Mouse (Mus musculus) layer of hippocampus, adult 8-10 months (tissue): ENCODE measurements around the gene Trim32. TPM values are rescaled to one million over a fixed set of nuclear protein-coding genes. Genes with fewer than 3 reads are reported as not detected.

Source experiments
- DNase-seq, 2 experiments: peaks; one replicate each; pipeline ENCODE4 v3.0.0; 2022; ENCODE audit warnings: low spot score in 2 of 2
- total RNA-seq, 4 experiments: library from RNA; stranded (reverse); gene quantifications; 2 replicates each; pipeline ENCODE4 v1.2.4; 2022

The Trim32 gene
- 100 to 1,000 TPM; 201 to 225 (median 206) TPM for total RNA-seq

DNA sequence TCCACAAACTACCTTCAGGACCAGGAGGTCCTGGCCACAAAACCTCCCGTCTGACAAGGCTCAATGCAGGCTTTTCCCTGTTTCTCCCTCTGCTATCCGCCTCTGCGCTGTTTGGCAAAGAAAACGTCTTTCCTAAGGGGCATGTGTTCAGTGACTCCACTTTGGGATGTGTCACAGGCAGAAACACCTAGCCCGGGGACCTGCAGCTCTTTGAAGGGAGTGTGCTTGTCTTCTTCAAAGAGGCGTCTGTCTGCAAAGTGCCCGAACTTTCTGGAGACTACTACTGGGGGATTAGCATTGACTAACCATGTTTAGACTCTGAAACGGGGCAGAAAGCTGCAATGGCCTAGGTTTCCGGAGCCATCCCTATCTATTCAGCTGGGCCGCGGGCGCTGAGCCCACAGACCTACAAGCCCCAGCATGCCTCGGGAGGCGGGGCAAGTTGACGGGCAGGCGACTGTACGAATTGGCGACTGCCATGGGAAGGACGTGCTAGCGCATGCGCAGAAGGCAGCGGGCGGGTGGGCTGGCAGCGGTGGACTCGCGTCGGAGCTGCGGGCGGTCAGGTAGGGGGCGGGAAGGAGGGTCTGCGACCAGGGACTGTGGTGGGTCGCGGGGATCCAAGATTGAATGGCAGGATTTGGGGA lies at the start of gene Trim32:
TSS of gene Trim32 (plus strand) at position 483 of the 647 bp plus-strand sequence.
- DNase-seq: peak; percentile 95 to 99

DNA sequence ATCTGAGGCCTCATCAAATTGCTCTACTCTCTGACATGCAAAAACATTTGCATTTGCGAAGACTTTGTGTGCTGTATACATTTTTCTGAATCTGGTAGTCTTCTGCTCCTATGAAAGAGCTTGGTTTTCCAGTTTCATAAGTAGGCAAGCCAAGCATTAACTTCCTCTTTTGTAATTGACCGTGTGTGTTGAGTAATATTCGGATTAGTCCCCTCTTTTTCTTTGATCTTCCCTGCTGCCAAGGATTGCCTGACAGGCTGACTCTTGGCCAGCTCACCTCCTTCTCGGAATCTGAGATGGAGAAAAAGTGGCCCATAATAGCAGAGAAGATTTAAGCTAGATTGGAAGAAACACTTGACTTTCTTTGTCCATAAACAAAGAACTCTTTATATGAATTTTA lies 39.3 kb upstream of the Trim32 start:
- DNase-seq: no peak

DNA sequence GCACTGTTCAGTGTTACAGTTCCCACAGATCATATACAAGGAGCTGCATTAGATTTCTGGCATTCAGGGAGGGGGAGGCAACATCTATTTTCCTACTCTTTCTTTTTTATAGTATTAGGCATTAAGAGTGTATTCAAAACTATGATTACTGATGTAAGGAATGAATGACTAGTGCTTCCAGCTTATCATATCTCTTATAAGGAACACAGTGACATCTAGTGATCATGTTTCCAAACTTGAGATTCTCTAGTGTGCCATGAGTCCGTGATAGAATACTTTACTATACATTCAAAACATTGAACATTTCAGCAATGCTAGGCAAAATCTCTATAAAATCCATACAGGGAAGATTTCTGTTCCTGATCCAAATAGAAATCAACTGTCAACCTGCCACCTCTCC lies 24.5 kb upstream of the Trim32 start:
- no peak for DNase-seq

DNA sequence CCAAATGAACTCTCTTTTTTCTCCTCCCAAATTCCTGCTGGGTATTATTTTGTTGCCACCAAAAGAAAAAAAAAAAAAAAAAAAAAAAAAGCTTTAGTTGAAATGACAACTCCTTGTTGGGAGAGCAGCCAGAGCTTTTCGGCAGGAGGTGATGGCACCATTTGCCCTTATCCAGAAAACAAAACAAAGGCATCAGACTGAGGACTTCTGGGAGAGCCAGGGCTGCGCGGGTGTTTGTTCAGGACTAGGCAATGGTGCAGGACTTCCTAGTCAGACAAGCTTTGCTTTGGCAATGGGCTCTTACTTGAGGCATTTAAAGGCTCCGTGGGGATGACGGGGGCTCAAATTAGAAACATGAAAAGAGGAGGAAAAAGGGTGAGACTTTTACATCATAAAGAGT lies 17.8 kb upstream of the Trim32 start:
- DNase-seq: no peak

DNA sequence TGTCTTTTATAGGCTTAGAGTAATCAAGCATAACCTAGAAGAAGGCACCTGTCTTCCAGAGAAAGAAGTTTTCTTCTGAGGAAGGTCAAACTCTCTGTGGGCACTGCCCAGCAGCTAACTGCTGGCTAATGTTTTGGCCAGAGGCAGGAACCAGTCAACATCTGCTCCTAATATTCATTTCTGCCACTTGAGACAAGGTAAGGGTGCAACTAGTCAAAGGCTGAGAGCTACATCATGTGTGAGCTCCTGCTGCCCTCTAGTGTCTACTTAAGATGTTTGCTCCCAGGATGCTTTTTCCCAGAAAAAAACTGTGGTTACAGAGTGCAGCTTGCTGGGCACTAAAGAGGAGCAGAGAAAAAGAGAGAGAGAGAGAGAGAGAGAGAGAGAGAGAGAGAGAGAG lies 15.0 kb upstream of the Trim32 start:
- peak in 1 of 2 experiments; percentile 39 for DNase-seq

DNA sequence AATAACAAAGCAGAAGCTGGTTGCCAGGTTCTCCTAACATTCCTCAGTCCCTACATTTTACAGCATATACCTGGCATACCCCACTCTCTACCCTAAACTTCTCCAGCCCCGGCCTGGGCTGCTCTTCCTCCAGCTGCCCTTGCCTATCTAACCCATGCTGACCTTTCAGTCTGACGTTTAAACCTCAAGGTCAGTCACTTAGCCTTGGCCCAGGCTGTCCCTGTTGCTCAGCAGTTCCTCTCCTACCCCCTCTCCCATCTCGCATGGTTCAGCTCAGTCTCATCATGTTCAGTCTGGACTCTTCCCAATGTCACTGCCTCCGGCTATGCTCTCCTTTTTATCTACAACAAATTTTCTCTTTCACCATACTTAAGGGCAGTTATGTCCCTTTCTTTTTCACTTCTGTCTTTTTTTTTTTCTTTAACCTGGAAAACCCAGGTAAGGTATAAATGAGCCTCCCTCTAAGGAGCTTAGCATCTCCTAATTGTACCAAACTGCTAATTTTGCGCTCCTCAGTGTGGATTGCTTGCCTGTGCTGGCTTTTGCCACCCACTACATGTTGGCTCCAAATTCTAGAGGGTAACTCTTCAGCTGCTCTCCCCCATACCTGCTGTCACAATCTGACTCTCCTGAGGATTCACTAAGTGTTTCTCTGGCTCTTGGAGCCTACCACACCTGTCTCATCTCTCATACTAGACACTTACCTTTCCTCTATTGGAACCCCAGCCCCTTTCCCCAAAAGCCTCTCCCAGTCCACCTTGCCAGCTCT lies 10.0 kb upstream of the Trim32 start:
- no peak for DNase-seq

DNA sequence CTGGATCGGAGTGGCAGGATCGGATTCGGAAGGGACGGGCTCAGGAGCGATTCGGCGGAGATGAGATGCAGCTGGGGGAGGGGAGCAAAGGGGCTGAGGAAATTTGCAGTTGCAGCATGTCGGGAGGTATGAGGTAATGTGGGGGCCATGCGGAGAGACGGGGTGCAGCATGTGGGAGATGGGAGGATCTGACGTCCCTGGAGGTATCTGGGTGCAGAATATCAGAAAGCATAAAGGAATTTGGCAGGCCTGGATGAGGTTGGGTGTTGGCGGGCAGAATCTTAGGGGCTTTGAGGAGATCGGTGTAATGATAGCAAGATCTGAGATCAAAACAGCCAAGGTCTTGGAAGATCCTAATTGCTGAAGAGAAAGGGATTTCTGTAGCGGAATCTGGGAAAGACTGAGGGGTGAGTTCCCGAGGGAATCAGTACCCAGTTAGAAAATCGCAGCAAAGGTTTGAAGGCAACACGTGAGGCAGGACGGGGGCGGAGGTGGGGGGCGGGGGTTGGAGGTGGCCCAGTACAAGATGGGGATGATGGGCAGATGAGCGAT lies 441 bp downstream of the Trim32 start:
- DNase-seq: no peak

DNA sequence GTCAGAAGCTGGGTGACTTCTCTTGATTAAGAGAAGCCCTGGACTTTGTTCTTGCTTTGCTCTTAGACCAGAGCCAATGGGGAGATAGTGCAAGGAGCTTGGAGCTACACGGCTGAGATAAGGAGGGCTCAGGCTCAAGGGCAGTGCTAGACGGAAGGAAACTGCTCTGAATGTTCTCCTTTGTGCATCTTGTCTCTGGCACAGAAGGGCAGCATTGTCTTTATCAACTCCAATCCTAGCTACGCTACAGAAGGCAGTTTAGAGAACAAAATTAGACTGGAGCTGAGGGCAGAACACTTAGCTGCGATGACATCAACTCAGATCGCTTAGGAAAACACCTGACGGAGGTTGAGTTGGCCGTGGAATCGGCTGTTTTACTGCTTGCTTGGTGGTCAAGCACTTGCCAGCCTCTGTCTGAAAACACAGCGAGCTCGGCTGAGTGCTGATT lies 2.4 kb downstream of the Trim32 start:
- no peak for DNase-seq

DNA sequence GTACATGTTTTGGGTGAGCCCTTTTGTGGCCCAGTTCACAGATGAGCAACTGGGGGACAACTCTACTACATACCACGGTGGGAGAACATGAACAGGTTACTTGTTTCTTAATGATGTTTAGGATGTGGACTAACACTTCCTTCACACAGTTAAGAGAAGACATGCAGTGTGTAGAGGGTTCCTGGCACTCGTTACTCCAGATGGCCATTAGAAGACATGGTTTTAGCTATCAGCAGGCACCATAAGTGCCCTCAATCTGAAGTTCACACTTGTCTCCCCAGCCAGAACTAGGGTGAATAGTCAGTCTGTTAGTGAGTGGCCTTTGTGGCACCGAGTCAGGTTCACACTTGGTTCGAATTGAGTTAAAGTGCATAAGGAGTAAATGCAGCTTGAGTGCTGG lies 3.3 kb downstream of the Trim32 start:
- DNase-seq: no peak

DNA sequence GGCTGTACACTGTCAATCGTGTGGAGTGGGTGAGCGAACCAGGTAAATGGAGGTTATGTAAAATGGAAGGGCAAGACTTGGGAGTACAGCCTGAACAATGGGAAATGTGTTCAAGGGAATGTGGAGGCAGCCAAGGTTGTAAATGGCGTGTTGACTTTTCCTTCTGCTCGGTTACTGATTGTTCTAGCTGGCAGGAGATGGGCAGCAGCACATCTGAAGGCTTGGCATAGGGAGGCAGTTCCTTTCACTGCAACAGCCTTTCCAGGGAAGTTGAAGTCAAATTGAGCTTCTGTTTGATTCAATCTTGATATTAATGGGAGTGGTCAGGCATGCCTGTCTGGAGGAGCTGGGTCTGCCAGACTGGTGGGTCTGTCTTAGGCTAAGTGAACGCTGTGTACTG lies 5.5 kb downstream of the Trim32 start:
- peak in 1 of 2 experiments; percentile 13 for DNase-seq

DNA sequence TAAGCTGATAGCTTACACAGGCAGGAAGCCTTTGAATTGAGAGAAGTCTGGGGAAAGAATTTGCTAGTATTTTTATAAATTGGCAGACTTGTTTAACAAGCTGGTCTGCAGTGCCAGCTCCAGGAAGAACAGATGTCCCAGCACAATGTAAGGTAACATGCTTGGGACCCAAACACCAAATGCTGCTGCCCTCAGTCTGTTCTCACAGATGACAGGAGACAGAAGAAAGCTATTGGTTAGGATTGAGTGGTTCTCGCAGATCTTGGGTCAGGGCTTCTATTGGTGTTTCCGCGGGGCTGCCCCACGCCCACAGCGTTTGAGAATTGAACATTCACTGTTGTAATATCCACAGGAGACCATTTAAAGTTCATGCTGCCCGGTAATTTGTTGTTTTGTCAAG lies 6.1 kb downstream of the Trim32 start:
- DNase-seq: peak; percentile 66 to 72

DNA sequence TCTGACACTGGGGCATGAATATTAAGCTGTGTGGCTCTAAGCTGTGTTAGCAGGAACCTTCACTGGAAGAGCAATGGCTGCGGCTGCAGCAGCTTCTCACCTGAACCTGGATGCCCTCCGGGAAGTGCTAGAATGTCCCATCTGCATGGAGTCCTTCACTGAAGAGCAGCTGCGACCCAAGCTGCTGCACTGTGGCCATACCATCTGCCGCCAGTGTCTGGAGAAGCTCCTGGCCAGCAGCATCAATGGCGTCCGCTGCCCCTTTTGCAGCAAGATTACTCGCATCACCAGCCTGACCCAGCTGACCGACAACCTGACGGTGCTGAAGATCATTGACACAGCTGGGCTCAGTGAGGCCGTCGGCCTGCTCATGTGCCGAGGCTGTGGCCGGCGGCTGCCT lies 8.3 kb downstream of the Trim32 start:
- no peak for DNase-seq

DNA sequence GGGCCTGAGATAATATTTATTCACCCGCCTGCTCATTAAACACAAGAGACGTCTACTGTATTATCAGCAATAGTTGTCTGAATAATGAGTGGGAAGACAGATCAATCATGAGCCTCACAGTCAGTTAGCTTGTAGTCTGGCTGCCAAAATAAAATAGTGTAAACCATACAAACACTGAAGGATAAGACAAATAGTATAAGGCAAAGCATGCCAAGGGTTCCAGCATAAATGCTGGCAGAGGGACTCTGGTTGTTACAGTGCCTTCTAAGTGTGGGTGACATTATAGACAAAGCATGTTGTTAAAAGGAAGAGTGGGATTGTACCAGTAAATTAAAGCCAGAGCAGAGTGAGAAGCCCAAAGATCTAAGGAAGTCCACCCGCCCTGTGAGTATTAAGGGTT lies 15.3 kb downstream of the Trim32 start:
- no peak for DNase-seq

DNA sequence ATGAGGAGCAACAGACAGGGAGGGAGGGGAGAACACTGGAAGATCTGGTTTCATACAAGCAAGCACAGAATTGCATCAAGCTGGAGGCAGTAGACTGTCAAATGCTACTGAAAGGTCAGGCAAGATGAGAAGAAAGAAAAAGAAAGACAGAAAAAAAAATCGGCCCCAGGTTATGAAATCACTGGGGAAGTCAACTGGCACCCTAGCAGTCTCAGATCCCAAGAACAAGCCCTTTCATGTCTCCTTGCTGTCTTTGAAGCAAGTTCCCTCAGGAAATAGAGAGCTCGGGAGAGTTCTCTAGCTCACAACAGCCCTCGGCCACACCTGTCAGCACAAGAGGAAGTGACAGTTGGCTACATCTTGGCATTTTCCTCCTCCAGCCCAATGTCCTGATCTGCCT lies 33.4 kb downstream of the Trim32 start:
- no peak for DNase-seq

DNA sequence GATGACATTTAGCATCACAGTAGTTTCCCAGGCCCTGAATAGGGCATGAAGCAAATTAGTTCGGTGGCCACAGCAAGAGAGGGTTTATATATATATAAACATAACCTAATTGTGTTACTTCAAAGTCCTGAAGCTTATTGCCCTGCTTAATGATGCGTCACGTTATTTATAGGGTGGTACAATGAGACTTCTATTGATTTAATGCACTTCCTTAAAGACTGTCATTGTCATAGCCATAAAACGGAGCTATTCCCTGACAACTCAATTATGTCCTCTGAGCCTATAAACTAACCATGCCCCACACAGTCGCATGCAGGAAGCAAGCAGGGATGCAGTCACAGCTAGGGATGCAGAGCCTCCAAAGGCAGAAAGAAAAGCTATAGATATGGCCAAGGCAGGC lies 37.8 kb downstream of the Trim32 start:
- DNase-seq: no peak

DNA sequence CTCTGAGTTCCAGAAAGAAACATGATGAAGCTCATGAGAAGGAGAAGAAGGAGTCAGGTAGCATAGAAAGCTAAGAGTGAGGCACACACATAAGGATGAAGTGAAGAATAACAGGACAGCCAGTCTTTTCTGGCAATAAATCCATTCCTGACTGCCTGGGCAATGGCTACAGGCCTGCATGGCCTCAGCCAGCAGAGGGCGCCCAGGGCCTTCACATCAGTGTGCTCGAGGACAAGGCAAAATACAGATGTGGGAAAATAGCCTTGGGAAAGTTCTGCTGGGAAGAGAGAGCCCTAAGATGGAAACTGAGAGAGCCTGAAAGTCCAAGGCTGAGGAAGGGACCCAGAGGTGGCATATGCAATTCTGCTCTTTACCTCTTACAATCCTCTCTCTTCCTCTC lies 49.9 kb downstream of the Trim32 start:
- DNase-seq: peak; percentile 55 to 84

DNA sequence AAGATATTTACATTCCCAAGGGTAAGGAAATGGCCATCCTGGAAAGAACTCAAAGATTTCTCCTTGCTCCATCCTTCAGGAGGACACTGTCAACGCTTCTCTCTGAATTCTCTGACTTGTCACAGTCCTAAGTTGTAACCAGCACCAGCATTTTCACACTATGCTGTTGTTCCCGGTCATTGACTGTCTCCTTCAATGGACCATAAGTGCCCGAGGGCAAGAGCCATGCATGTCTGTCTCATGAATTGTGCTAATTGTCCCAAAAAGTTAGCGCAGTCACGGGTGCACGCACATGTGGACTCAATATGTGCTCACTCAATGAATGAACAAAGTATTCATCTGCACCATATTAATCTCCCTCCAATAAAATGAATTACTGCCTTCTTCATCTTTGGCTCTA lies 58.4 kb downstream of the Trim32 start:
- DNase-seq: no peak
